Mouse (Mus musculus) spleen, adult 2 months (tissue): Measurements from ENCODE around the gene Ugt1a6a.
"Not testable (repeated sequence)": the region's sequence is repeated elsewhere in the genome, so short reads cannot be mapped to it uniquely, and the experiment has no call there.

Experiments
- CTCF ChIP-seq: fragments of 200-500 bp; IDR thresholded peaks from 2 replicates; pipeline ENCODE4 v1.5.1; 2011; ENCODE audit warnings: mild to moderate bottlenecking, inconsistent platforms; ENCODE audit not compliant: insufficient read depth, insufficient read length, insufficient replicate concordance; ENCODE audit errors: extremely low read depth
- POLR2A ChIP-seq: fragments of 200-500 bp; IDR thresholded peaks from 2 replicates; pipeline ENCODE4 v1.6.1; 2011; ENCODE audit warnings: low read depth, low read length, inconsistent platforms

GRCm38 (mm10) chr1:88150133-88150532 lies 15.5 kb downstream of the Ugt1a6a start:
- TF ChIP-seq CTCF, POLR2A: not testable (repeated sequence)
